In genomic region chr4:57428317-57428716, GRCm38 (mm10) we compare ENCODE assay signal across 20 mouse cellular contexts. TPM values are rescaled to one million over a fixed set of nuclear protein-coding genes. Genes with fewer than 3 reads are reported as not detected.
A peak's percentile ranks its signal among the peaks of the same experiment; 100 is the strongest.
DNase-seq lines count a peak whose midpoint lies in the region; TF ChIP-seq lines count a peak whose summit lies in the region.
"Had no signal": no experiment of that assay in that cellular context is flagged by ENCODE, and none has a peak within 500 bp of the region (broad histone marks: within the 10 kb centered on the region; RNA-seq: fewer than 3 reads in every experiment).

No protein-coding gene starts in this region.

- H3K27ac ChIP-seq in cerebellum, adult 2 months (ENCODE audit: insufficient read depth, low read length): peak overlapping the region; percentile 72; the same call in 1 of the 2 replicates
- H3K27ac ChIP-seq in layer of hippocampus, adult 2 months: peak overlapping the region; percentile 72
- H3K27ac ChIP-seq: embryonic facial prominence, embryonic 15.5 days; forebrain, embryonic 10.5 days; heart, adult 2 months; hindbrain, embryonic 10.5 days; hindbrain, embryonic 14.5 days had no signal

- TF ChIP-seq CTCF in cerebellum, adult 2 months (IDR thresholded peaks at IDR 0.05; ENCODE audit: borderline replicate concordance, insufficient read depth, low read depth, low read length): no peak
- no peak for TF ChIP-seq CTCF in layer of hippocampus, adult 2 months (conservative IDR thresholded peaks at IDR 0.05)

- H3K4me3 ChIP-seq in cerebellum, adult 2 months (replicated peaks; ENCODE audit: insufficient read depth, low read depth, low read length): no peak overlapping the region
- H3K4me3 ChIP-seq in layer of hippocampus, adult 2 months: no peak overlapping the region
- H3K4me3 ChIP-seq: embryonic facial prominence, embryonic 15.5 days; erythroblast, embryonic 14.5 days; forebrain, embryonic 10.5 days; heart, adult 2 months; heart, embryonic 12.5 days; hindbrain, embryonic 10.5 days had no signal

- no peaks in the 10 kb centered on the region for H3K4me1 ChIP-seq in cerebellum, adult 2 months (ENCODE audit: control insufficient read depth, insufficient read depth, low read length)

- no peaks in the 10 kb centered on the region for H3K27me3 ChIP-seq in cerebellum, adult 2 months (ENCODE audit: control insufficient read depth, insufficient read depth, low read length)

- peak in 1 of 2 experiments; percentile 21 for DNase-seq in cerebellum, adult 2 months
- no peak for DNase-seq in cerebellum, postnatal 10 days
- DNase-seq in layer of hippocampus, adult 2 months (ENCODE audit: low spot score in 2 of 2): peak; percentile 27 to 51
- no peak for DNase-seq in layer of hippocampus, postnatal 10 days (ENCODE audit: low spot score in 2 of 2)
- DNase-seq in left cerebral cortex, adult 9 months (ENCODE audit: low spot score in 2 of 2): peak; percentile 56 to 61
- DNase-seq in left cerebral cortex, adult 11 months (ENCODE audit: low spot score): no peak
- peak; percentile 81 for DNase-seq in telencephalon, adult 2 months (ENCODE audit: low read depth, low spot score)
- DNase-seq in testis, postnatal 10 days (ENCODE audit: low spot score): no peak
- DNase-seq: adrenal gland, postnatal 10 days; cerebellum, adult 9-10 months; embryo, embryonic 11 days; gastrocnemius, postnatal 10 days; heart, adult 2 months had no signal

- WGBS in cerebellum, adult 2 months: 55% methylated on average over 8 of the region's 8 CpGs

- TF ChIP-seq POLR2A in cerebellum, adult 2 months (IDR thresholded peaks at IDR 0.05; ENCODE audit: borderline replicate concordance, insufficient read depth, low read length): no peak

RNA-seq across cellular contexts. Expression of gene Palm2, which starts 5.7 kb away (rescaled TPM):
- 2.7 and 3.1 TPM in 2 replicates for polyA plus RNA-seq in cerebellum, adult 2 months (2012; rRNA removed)
- 10 to 100 TPM; 58.1 to 60.8 TPM for total RNA-seq in layer of hippocampus, adult 2 months (2021)
- 10 to 100 TPM; 45.6 to 56.3 TPM for total RNA-seq in layer of hippocampus, postnatal 10 days (2021)
- total RNA-seq: MEL had no signal
- polyA plus RNA-seq: erythroblast, embryonic 14.5 days had no signal

Comparison
In these comparisons a context has a peak if more than half of its experiments do, and no peak if none do; other contexts are left out.
1. DNase-seq: peak in layer of hippocampus, adult 2 months (2 of 2), left cerebral cortex, adult 9 months (2 of 2) and telencephalon, adult 2 months (single experiment); none in cerebellum, postnatal 10 days (0 of 2), layer of hippocampus, postnatal 10 days (0 of 2), left cerebral cortex, adult 11 months (single experiment) and testis, postnatal 10 days (single experiment).